Mouse (Mus musculus) megakaryocyte progenitor cell, adult 5-6 weeks (primary cell): ENCODE measurements at regions not wholly inside any gene's neighbourhood (a gene's known extent, or its start where the extent isn't known, plus 50 kb on each side); places are given as distances from the start of the nearest gene placed in this dataset.

Source experiments
- ATAC-seq: replicated peaks from 2 replicates; pipeline ENCODE4 v1.8.0; 2016; ENCODE audit warnings: mild to moderate bottlenecking, moderate TSS enrichment, inconsistent platforms; ENCODE audit not compliant: poor library complexity

- peak; percentile 71 for ATAC-seq
These were observed 55.5 kb downstream of the Gm5294 start for GRCm38 (mm10) chr5:138875180-138876076.

- no peak for ATAC-seq
These were observed 61.9 kb downstream of the Gm5294 start for GRCm38 (mm10) chr5:138881649-138882226.

- ATAC-seq = no peak
These were observed 63.7 kb downstream of the Gm5294 start for GRCm38 (mm10) chr5:138883573-138883972.

GRCm38 (mm10) chr5:138885905-138886304, 66.0 kb downstream of the Gm5294 start:
- no peak for ATAC-seq

GRCm38 (mm10) chr5:138888749-138889148, 68.9 kb downstream of the Gm5294 start:
- no peak for ATAC-seq

DNA sequence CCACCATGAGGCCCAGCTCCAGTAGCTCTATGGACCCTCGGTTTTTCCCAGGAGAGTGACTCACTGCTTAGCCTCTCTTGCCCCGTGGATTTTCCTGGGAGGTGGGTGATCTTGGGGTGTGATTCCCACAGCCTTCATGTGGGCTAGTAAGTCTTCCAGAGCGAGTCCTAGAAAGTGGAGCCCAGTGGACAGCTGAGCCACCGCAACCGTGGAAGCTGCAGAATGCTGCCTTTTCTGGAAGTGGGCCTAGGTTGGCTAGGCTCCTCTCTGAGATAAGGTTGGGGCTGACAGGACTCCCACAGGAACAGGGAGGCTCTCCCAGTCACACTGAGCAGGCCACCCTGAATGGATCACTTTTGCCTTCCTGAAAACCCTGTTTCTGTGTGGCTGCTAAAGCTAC, 69.9 kb downstream of the Gm5294 start:
- no peak for ATAC-seq

DNA sequence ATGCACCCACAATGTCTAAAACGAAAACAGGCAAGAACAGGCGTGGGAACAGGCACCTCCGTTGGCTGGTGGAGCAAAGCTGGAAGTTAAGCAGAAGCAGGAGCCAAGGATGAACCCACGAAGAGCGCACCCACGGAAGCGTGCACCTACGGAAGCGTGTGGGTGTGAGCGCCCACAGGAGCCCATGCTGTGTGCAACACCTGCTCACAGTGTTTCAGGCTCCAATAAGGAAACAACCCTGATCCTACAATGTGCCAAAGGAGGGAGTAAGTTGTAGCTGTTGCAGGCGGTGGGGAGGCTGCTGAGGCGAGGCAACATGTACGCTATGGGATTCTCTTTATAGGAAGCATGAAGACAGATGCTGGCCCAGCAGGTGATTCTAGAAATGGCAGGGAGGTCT, 74.6 kb downstream of the Gm5294 start:
- ATAC-seq = no peak

DNA sequence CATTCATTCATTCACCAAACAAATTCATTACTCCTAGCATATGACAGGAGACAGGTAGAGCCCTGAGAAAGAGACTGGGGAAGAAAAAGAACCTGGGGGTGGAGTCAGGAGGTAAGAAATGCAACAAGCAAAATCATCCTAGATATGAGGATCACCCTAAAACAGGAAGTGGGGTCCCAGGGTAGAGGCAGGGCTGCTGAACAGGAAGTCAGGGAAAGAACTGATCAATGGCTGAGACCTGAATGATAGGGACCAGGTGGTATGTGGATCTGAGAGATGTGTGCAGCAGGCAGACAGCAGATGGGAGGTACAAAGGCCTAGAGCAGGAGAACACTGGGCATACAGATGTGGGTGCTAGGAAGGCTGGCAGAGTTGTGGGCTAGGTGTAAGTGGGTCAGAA, 77.4 kb downstream of the Gm5294 start:
- peak; percentile 72 for ATAC-seq

GRCm38 (mm10) chr5:138898440-138898839, 78.6 kb downstream of the Gm5294 start:
- no peak for ATAC-seq

DNA sequence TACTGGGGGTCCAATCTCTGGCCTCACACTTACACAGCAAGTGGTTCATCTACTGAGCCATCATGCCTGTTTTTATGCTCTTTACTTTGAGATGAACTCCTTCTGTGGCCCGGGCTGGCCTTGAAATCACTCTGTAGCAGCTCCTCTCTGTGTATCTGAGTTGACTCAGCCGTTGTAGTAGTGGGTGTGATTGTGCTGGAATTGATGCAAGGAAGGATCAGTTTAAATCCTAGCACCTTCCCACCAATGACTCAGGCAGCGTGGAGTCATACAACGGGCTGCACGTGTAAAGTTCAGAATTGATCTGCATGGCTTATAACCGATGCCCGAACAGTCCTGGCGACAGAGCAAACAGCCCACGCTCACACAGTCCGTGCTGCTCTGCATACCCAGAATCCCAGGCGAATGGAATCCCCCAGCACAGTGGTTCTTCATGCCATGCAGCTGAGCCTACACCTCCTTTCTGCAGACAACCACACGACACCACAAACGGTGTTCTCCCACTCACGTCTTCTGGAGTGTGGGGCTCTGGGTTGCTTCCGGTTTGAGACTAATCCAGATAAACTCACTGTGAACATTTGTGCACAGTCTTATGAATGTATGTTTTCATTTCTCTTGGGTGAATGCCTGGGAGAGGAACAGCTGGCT, 81.2 kb downstream of the Gm5294 start:
- no peak for ATAC-seq

DNA sequence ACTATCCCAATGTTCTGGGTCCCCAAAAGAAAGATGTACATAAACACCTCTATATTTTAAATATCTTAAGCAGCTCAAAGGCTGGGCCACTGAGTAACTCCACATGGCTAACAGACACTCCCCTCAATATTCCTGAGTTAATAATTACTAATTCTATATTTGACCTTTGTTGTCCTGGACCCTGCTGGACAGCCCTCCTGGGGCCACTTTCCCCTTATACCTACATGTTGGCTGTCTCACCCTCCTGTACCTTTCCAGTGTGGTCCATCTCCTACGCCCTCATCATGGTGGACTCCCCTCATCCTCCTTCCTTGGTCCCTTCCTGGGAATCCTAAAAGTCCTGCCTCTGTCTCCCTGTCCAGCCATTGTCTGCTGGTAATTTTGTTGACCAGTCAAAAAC, 82.4 kb downstream of the Gm5294 start:
- no peak for ATAC-seq

DNA sequence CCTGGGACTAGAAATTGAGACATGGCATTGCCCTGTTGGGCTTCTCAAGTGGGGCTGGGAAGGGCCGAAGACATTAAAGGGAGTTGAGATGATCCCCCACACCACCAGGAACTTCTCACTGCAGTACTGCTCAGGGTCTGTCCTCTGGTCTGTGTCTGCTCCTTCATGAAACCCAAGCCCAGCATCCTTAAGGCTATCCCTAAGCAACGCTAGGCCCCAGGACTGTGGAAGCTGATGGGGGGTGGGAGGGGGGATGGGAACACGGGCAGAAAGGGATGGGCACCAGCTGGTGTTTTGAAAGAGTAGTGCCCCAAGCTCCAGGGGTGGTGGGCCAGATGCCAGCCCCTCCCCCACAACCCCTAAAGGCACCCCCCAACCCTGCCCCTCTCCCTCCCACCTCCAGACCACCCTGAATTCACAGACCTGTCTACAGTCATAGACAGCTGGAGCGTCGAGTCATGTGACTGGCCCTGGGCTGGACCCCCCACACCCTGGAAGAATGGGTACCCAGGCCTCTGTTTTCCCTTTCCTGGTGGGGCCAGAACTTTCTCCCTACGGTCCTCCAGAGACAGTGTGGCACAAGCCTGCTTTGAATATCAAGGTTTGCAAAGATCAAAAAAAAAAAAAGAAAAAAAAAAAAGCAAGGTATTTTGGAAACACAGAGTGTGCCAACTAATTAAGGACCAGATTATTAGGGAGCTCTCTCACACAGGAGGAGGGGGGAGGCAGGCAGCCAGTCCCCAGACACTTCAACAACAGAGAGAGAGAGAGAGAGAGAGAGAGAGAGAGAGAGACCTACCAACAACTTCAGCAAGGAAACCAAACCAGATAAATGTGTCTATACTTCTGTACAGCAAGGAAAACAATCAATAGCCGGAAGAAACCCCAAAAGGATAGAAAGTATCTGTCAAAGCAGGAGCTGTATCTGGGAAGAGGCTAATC, 85.1 kb downstream of the Pdgfa start:
- ATAC-seq = no peak

GRCm38 (mm10) chr5:138912711-138913105, 84.5 kb downstream of the Pdgfa start:
- ATAC-seq = no peak

GRCm38 (mm10) chr5:138915068-138915467, 82.1 kb downstream of the Pdgfa start:
- ATAC-seq = no peak

GRCm38 (mm10) chr5:138915496-138915895, 81.7 kb downstream of the Pdgfa start:
- ATAC-seq = no peak

- ATAC-seq = no peak
These were observed 76.9 kb downstream of the Pdgfa start for GRCm38 (mm10) chr5:138920156-138920845.

DNA sequence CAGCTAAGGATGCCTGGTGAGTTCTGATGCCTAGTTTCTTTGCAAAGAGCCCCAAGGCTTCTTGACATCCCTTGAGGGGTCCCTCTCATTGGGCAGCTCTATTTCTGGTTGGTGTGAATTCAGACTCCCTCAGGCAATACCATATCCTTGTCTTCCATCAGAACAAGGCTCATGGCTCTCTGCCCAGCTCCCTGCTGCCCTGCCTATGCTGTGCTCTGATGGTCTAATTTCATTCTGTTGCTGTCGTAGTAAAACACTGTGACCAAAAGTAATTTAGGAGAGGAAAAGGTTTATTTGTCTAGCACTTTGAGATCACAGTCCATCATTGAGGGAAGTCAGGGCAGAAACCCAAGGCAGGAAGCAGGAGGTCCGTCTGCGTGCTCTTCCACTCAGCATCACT, 75.1 kb downstream of the Pdgfa start:
- no peak for ATAC-seq
